In the genomic region with DNA sequence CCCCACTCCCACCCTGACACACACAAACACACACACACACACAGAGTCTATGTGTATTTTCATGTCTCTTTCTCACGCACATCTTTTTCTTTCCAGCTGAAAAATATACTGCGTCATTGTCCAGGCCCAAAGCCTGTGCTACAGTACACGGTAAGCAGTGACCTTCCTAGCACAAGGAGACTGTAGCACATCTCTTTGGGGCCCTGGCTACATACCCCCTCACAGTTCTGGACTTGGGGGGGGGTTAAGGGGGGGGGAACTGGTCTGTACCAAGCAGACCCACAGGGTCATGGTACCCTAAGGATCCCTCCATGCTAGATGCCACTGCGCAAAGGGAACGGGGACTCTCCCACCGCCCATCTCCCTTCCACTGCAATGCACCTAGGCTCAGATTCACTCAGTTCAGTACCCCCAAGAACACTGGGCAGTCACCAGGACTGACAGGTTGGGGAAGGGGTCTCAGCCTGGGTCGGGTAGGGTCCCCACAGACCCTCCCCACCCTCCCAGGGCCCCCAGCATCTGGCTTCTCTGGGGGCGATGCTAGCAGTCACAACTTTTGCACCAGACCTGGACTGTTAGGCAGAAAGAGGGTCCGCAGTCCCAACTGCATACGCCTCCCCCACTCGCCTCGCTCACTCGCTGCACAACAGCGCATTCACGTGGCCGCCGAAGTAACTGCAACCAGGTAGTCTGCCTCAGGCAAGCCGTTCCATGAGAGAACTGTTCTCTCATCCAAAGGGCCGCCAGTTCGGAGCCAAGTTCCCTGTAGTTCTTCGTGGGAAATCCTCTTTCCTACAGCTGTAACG, we compare ENCODE assay signal across 9 mouse cellular contexts.
DNase-seq lines count a peak whose midpoint lies in the region; ATAC-seq and TF ChIP-seq lines count a peak whose summit lies in the region.
"Had no signal": no experiment of that assay in that cellular context is flagged by ENCODE, and none has a peak within 500 bp of the region (broad histone marks: within the 10 kb centered on the region; RNA-seq: fewer than 3 reads in every experiment).

No protein-coding gene starts in this region.

- no peak overlapping the region for H3K9ac ChIP-seq in intestine, embryonic 14.5 days (ENCODE audit: low read length)
- H3K9ac ChIP-seq: heart, embryonic 13.5 days had no signal

- peak overlapping the region; percentile 75 for H3K27ac ChIP-seq in intestine, embryonic 14.5 days (ENCODE audit: low read depth)
- H3K27ac ChIP-seq in midbrain, embryonic 10.5 days (replicated peaks), result peak overlapping the region; percentile 69; the same call in 1 of the 2 replicates
- H3K27ac ChIP-seq: heart, embryonic 13.5 days had no signal

- H3K27me3 ChIP-seq in Patski, result no peaks in the 10 kb centered on the region
- H3K27me3 ChIP-seq in intestine, embryonic 14.5 days (replicated peaks; ENCODE audit: control insufficient read depth, insufficient read depth, low read length), result no peaks in the 10 kb centered on the region
- peaks cover 4% of the 10 kb centered on the region; the same call in 1 of the 2 replicates for H3K27me3 ChIP-seq in midbrain, embryonic 10.5 days (ENCODE audit: low read depth, poor library complexity, severe bottlenecking)

- no peak overlapping the region for H3K4me2 ChIP-seq in intestine, embryonic 14.5 days (ENCODE audit: low read length)
- H3K4me2 ChIP-seq: heart, embryonic 13.5 days had no signal

- CTCF ChIA-PET in Patski (lab: Charles Lee), result no interaction called here

- POLR2A ChIA-PET in Patski (lab: Charles Lee), result no interaction called here

- no peaks in the 10 kb centered on the region for H3K36me3 ChIP-seq in intestine, embryonic 14.5 days (ENCODE audit: control insufficient read depth, insufficient read depth, low read length)
- no peaks in the 10 kb centered on the region for H3K36me3 ChIP-seq in midbrain, embryonic 10.5 days
- H3K36me3 ChIP-seq: heart, embryonic 13.5 days had no signal

- in situ Hi-C loops in Patski (cut with MboI; ENCODE audit: low pct_unique_long_range_greater_than_20kb), result no loop called here

- ATAC-seq in Patski, result peak; percentile 47
- ATAC-seq in intestine, embryonic 14.5 days (replicated peaks; ENCODE audit: low FRiP score, low TSS enrichment, low read depth), result peak; percentile 69

- peaks cover 32% of the 10 kb centered on the region for H3K4me1 ChIP-seq in intestine, embryonic 14.5 days (replicated peaks; ENCODE audit: control insufficient read depth, insufficient read depth, low read length)
- H3K4me1 ChIP-seq in midbrain, embryonic 10.5 days, result peaks cover 22% of the 10 kb centered on the region
- H3K4me1 ChIP-seq: heart, embryonic 13.5 days had no signal

- 11% methylated on average over 22 of the region's 22 CpGs for WGBS in intestine, embryonic 14.5 days
- WGBS in midbrain, embryonic 10.5 days, result 20% methylated on average over 22 of the region's 22 CpGs

- intact Hi-C loops in left cerebral cortex, postnatal 10 days (cut with DNase I), result loop anchor here (5.0 to 10.0 kb wide), 2 partner anchors 179 to 1267 kb away; no protein-coding TSS in a partner anchor

- H3K4me3 ChIP-seq in intestine, embryonic 14.5 days (ENCODE audit: low read depth, low read length), result no peak overlapping the region
- no peak overlapping the region for H3K4me3 ChIP-seq in midbrain, embryonic 10.5 days
- H3K4me3 ChIP-seq: heart, embryonic 13.5 days had no signal

- no peak for DNase-seq in Patski (ENCODE audit: low read depth, low spot score)
- peak; percentile 46 for DNase-seq in cerebellum, postnatal 36 days
- DNase-seq in gastrocnemius, postnatal 10 days, result peak; percentile 88
- DNase-seq in intestine, embryonic 14.5 days (ENCODE audit: low spot score), result peak; percentile 96
- peak; percentile 78 to 87 for DNase-seq in left cerebral cortex, postnatal 10 days (ENCODE audit: extremely low spot score in 1 of 2, low spot score in 2 of 2)
- DNase-seq in midbrain, embryonic 10.5 days (ENCODE audit: low spot score), result peak; percentile 82
- DNase-seq in spleen, adult 12 weeks (ENCODE audit: low spot score), result peak; percentile 5
- no peak for DNase-seq in c-Kit-positive CD71-positive TER-119-positive erythroid progenitor cells, embryonic 14.5 days (ENCODE audit: low spot score)

- H3K9me3 ChIP-seq in intestine, embryonic 14.5 days (ENCODE audit: control insufficient read depth, low read length), result no peaks in the 10 kb centered on the region
- H3K9me3 ChIP-seq in midbrain, embryonic 10.5 days (replicated peaks), result no peaks in the 10 kb centered on the region
- H3K9me3 ChIP-seq: heart, embryonic 13.5 days had no signal

- peak; percentile 86 for TF ChIP-seq CTCF in Patski (IDR thresholded peaks at IDR 0.05)

Comparison
In these comparisons a context has a peak if more than half of its experiments do, and no peak if none do; other contexts are left out.
1. DNase-seq: peak in cerebellum, postnatal 36 days (2 of 2), gastrocnemius, postnatal 10 days (single experiment), intestine, embryonic 14.5 days (single experiment), left cerebral cortex, postnatal 10 days (2 of 2), midbrain, embryonic 10.5 days (single experiment) and spleen, adult 12 weeks (single experiment); none in Patski (single experiment) and c-Kit-positive CD71-positive TER-119-positive erythroid progenitor cells, embryonic 14.5 days (single experiment).